Mouse (Mus musculus) kidney, adult 2 months (tissue): ENCODE results near the gene Gm10718.
"Not testable (repeated sequence)": the region's sequence is repeated elsewhere in the genome, so short reads cannot be mapped to it uniquely, and the experiment has no call there.

Experiments
- CTCF ChIP-seq: fragments of 200-500 bp; conservative IDR thresholded peaks from 2 replicates; pipeline ENCODE4 v1.5.1; 2011; ENCODE audit warnings: low read depth, mild to moderate bottlenecking, control low read depth, low read length, moderate library complexity, mixed read lengths; ENCODE audit not compliant: insufficient read depth, insufficient read length
- POLR2A ChIP-seq: fragments of 200-500 bp; IDR thresholded peaks from one replicate; pipeline ENCODE4 v1.6.1; 2011; ENCODE audit warnings: low read depth, low read length, control low read depth

DNA sequence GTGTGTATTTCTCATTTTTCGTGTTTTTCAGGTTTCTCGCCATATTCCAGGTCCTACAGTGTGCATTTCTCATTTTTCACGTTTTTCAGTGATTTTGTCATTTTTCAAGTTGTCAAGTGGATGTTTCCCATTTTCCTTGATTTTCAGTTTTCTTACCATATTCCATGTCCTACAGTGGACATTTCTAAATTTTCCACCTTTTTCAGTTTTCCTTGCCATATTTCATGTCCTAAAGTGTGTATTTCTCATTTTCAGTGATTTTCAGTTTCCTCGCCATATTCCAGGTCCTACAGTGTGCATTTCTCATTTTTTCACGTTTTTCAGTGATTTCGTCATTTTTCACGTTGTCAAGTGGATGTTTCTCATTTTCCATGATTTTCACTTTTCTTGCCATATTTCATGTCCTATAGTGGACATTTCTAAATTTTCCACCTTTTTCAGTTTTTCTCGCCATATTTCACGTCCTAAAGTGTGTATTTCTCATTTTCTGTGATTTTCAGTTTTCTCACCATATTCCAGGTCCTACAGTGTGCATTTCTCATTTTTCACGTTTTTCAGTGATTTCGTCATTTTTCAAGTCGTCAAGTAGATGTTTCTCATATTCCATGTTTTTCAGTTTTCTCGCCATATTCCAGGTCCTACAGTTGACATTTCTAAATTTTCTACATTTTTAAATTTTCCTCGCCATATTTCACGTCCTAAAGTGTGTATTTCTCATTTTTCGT is 6.1 kb downstream of the Gm10718 start:
- TF ChIP-seq CTCF, POLR2A: not testable (repeated sequence)
